Mouse (Mus musculus): ENCODE measurements around the gene Rab12. TPM values are rescaled to one million over a fixed set of nuclear protein-coding genes. Genes with fewer than 3 reads are reported as not detected.

Gene Rab12
- total RNA-seq, 2 experiments from 2014 or later = 108 to 127 TPM

DNA sequence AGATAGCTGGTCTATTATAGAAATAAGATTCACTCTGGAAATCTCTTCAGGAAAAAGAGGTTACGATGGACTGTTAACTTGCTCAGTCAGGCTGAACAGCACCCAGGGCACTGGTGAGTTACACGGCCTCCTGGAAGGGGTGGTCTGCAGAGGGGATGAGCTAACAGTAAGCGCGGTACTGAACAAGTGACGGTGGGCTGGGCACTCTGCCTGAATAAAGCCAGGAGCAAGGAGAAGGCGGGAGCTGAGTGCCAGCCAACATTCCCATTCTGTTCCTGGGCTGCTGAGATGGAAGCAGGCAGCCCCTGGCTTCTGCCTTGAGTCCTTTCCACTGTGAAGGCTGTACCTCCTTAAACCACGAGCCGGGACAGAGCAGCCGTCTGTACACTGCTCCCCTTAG, 16.1 kb downstream of the Rab12 start:
- no peak for DNase-seq (ENCODE audit: low spot score in 2 of 2)

DNA sequence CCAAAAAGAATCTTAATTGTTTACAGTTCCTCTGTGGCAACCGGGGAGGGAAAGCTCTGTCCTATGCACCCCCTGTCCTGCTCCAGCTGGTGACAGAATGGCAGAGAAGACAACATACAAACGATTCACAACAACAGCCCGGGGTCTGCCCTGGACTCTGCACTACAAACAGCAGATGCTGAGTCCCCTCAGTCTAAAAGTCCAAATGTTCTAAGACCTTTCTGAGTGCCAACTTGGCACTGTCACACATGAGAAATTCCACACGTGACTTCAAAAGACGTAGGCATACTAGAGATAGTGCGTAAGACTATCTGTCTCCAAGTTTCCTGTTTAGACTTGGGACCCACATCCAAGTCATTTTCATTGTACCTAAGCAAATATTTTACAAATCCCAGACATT, 16.7 kb downstream of the Rab12 start:
- DNase-seq (ENCODE audit: low spot score in 2 of 2) = no peak

DNA sequence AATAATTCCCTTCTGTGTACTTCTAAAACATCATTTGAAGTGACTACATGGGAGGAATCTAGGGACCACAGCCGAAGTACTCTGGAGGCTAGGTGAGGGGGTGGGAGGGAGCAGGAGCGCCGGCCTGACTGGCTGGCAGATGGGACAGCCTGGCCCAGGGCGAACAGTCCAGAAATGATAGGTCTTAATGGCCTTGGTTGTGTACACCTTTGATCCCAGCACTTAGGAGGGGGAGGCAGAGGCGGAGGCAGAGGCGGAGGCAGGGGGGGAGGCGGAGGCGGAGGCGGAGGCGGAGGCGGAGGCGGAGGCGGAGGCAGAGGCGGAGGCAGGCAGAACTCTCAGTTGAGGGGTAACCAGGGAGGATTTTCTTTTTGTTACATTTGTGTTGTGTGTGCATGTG, 20.9 kb downstream of the Rab12 start:
- DNase-seq (ENCODE audit: low spot score in 2 of 2) = no peak

DNA sequence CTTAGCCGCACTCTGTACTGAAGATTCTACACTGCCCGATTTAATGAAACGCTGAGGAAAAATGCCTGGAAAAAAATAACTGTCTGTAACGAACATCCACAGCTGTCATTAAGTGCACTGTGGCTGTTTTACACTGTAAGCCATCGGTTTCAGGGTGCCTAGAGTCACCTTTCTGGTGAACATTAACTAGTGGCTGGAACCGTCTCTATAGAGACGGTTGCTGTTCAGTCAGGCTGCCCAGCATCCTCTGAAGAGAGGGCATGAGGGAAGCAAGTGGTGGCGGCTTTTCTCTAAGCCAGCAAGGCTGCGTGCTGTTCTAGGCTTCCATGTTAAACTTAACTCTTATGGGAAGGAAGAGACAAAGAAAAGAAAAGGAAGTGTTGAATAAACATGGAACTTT, 22.9 kb downstream of the Rab12 start:
- no peak for DNase-seq (ENCODE audit: low spot score in 2 of 2)

DNA sequence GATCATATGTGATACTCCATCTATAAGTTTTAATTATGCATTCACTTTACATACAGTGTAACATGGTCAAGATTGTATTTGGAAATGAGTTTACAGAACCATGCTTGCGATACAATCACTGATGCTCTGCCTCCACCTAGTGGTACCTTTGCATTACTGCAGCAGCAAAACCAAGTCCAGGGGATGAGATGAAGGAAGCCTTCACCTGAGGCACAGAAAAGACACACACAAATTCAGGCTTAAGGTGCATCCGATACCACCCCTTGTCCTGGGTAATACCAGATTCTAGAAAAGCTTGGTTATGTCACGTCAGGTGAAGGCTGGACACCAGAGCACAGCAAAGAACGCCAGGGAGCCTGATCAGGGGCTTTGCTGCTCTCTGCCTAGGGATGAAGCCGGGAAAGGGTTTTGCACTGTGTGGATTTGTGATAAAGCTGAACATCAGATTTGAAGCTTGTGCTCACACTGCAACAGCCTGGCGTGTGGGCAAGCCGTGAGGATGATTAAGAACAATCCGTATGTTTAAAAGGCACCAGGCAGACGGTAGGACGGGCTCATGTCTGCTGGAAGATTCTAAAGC, 29.4 kb downstream of the Rab12 start:
- DNase-seq (ENCODE audit: low spot score in 2 of 2) = no peak

DNA sequence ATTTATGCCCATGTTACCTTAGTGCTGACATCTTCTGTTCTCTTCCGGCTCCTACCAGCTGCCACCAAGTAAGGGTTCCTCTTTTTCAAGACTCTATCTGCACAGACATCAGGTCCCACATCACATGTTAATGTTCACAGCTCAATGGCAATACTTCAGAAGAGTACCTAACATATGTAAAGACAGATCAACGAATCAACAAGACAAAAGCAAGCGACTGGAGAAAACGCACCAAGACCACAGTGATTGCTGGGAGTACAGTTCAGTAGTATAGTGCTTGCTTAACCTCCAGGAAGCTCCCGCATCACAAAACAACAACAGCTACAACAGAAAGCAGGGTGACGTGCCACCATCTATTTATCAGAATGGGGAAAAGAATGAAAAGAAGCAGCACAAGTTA, 33.0 kb downstream of the Rab12 start:
- no peak for DNase-seq (ENCODE audit: low spot score in 2 of 2)

DNA sequence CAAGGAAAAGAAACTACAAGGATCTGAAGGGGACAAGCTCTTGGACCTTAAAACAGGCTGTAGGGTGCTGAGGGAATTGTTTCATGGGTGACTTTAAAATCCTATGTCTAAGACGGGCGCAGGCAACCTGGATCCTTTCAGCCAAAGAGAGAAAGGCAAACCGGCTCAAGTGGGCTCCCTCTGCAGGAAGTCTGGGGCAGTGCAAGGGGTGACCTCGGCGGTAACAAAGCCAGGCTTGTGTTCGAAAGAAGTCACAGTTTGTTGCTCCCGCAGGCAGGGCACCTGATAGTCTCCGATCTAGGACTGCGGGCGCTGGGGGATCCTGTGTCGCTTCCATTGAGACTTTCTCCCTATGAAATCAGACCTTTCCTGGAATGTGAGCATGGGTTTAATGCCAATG, 33.8 kb downstream of the Rab12 start:
- no peak for DNase-seq (ENCODE audit: low spot score in 2 of 2)

DNA sequence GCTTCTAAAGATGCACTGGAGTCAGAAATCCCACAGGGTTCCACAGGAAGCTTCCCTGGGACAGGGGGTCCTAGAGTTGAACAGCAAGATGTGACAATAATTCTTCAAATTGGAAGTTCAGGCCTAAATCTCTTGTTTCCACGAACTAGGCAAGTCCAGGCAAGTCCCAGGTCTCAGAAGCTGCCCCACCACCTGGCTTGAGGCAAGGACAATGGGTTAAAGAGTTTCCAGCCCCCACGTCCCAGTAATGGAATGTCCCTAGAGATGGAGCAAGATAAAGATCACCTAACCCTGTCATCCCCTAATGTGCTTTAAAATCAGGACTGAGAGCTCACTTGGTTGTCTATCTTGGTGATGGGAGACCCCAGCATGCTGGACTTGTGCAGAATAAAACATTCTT, 34.6 kb downstream of the Rab12 start:
- no peak for DNase-seq (ENCODE audit: low spot score in 2 of 2)

DNA sequence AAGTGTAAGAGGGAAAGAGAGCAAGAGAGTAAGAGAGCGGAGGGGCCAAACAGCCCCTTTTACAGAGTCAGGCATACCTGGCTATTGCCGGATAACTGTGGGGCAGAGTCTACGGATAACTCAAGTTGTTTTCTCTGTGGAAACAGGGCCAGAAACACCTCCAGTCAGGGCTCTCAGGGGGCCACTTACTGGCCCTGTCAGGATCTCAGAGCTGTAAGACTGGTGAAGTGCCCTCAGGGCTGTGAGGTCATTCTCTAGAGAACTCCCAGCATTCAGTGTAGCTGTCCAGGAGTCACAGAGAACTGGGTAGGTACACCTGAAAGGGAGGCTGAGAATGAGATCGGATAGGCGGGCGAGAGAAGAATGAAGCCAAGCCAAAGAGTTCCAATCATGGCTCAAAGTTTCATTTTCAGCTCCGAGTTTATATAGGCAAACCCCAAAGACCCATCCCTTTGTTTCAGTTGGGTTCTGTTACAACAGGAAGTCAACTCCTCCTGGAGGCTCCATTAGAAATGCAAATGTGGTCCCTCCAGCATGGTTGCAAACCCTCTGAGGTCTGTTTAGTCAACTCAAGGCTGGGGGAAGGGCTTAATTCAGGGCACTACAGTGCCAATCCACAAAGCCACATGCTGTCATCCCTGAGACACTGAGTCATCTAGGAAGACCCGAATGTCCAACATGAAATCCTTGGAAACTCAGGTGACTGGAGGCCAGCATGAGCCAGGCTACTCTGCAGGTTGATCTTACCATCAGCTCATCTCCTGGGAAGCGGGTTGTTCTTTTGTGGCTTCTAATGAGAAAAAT, 35.7 kb downstream of the Rab12 start:
- DNase-seq (ENCODE audit: low spot score in 2 of 2) = no peak

DNA sequence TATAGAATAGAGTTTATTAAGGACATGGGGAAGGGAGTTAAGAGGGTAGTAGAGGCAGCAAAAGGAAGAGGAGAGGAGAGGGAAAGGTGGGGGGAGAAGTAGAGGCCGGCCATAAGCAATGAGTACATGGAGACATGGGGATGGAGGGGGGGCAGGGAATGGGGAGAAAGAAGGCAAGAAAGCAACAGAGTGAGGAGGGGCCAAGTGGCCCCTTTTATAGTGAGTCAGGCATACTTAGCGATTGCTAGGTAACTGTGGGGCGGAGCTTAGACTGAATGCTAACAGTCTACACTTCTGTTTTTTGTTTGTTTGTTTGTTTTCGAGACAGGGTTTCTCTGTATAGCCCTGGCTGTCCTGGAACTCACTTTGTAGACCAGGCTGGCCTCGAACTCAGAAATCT, 38.2 kb downstream of the Rab12 start:
- DNase-seq (ENCODE audit: low spot score in 2 of 2) = no peak

DNA sequence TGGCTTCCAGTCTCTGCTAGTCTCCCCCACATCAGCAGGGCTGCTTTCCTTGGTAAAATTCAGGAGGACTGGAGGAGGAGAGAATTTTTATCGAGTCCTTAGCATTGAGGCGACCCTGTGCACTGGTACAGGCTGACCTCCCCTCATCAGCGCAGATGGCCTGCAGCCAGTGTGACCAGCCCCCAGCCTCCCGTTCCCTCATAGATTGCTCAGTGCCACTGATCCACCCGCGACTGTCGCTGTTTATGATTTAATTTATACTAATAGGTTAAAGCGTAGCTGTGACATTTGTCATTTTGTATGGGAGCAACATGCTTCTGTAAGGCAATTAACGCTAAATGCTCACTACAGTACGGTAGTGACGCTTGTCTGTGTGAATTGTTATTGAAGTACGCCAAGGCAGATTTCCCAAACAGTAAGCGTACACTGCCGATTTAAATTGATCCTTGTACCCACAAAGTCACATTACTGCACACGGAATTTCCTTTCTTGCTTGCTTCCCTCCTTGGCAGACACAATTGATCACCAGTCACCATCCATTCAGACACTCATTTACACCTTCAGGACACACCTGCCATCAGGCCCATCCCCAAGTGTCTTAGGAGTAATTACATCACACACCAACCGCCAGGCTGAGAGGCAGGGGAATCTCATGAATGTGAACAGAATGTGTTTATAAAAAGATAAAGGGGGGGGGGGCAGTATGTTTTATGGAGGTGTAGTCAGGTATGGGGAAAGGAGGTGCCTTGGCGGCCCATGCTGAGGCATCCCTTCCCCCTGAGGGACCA, 38.8 kb downstream of the Rab12 start:
- no peak for DNase-seq (ENCODE audit: low spot score in 2 of 2)

DNA sequence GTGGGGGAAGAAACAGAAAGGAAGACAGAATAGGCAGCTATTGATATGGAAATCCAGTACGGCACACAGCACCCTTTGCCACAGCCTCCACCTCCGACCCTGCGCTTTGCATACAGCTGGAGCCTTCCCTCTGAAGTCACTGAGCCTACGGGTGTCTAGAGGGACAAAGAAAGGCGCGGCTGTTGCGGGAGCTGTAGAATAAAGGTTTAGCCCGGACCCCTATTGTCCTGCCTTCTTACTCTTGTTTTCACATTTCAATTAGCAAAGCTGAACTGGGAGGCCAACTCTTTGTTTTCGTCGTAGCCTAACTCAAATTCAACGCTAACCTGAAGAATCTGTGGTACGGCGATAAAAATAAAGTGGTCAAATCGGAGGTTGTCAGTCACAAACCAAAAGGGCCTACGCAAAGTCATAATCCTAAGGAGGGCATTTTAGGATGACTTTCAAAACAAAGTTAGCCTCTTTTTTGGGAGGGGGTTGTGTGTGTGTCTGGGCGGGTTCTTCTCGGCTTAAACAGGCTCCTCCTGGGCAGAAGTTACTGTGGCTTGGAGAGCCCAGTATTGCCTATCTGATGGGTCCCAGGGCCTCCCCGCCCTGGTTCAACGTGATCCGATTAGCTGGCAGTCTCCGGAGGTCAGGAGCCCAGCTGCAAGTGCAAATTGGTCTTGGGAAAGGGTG, 39.6 kb downstream of the Rab12 start:
- DNase-seq (ENCODE audit: low spot score in 2 of 2) = no peak

DNA sequence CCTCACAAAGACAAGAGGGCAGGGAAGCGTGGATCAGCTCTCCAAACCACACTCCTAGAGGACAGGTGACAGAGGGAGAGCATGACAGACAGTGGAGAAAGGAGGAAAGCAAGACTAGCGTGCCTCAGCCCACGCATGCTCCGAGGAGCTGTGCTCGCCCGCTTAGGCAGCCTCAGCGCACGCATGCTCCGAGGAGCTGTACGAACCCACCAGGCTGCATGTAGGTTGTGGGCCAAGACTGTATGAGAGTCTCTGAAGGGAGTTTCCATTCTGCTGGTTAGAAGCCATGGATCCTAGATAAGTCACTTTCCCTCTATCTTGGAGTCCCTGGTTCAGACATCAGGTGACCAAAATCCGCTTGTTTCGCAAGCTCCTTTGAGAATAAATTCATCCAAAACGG, 40.2 kb downstream of the Rab12 start:
- DNase-seq (ENCODE audit: low spot score in 2 of 2) = no peak

DNA sequence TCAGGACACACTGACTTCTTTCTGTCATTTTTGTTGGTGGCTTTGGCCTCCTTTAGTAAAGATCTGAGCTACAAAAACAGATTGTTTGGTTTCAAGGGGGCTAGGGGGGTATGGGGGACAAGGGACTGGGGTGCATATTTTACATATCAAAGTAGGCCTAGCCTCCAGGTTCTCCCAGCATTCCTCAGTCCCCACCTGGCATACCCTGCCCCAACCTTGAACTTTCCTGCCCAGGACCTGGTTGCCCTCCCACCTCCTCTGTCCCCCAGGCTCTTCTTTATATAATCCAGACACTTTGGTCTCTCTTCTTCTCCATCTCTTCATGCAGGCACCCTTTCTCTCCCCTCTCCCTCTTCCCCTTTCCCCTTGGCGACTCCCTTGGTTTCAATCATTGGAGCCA, 46.3 kb downstream of the Rab12 start:
- no peak for DNase-seq (ENCODE audit: low spot score in 2 of 2)

DNA sequence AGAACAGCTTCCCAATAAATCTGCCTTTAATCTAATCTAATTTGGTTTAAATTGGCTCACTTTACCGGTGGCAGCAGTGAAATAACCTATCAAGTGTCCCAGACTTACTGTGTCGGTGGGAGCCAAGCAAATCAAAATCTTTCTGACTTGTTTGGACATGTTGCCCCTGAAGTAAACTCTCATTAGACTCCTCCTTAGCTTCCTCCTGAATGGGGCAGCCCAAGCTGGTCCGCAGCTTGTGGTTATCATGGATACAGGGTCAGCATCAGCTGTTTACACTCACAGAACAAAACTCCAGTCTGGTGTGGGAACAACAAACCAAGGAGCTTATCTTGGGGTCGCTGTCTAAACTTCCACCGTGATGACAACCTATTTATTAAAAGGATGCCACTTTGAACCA, 47.8 kb downstream of the Rab12 start:
- DNase-seq (ENCODE audit: low spot score in 2 of 2) = no peak

DNA sequence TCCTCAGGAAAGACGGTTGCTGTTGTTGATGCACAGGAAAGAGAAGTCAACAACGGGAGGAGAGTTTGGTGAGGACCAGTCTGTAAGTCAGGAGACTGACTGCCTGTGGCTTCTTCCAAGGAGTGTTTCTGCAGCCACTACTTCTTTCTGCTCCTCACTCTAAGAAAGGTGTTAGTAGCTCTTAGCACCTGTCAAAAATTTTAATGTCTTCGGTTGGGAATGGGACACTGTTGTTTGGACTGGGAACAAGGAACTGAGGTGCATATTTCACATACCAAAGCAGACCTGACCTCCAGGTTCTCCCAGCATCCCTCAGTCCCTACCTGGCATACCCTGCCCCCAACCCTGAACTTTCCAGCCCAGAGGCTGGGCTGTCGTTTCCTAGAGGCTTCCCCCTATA, 48.3 kb downstream of the Rab12 start:
- DNase-seq (ENCODE audit: low spot score in 2 of 2) = no peak

DNA sequence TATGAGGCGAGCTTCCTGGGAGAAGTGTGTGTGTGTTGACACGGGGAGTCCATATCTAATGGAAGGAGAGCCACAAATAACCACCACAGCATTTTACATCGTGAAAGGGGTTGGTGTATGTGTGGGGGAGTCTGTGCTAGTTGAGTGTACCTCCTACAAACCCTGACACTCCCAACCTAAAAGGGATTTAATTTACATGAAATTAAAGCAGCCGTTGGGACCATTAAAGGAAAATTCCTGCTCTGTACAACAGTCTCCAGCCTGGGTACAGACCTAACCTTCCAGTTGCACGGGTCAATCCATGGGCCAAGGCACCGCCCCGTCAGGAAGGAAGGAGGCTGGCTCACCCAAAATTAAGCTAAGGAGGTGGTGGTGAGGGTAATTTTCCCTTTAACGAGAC, 49.5 kb downstream of the Rab12 start:
- no peak for DNase-seq (ENCODE audit: low spot score in 2 of 2)

DNA sequence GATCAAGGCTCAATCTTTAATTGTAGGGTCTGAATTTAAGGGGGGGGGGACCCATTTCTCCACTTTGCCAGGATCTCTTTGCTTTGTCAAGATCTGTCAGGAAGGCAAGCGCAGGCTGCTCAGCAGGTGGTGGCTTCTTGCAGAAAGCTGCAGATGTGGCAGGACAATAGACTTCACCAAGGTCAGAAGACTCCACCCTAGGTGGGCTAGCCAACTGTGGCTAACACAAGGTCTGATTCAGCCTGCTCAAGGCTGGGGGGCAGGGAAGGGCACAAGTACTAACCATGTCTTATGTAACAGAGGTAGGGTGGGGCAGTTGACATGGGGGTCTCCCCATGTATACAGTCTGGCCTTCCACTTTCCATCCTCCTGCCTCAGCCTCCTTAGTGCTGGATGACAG, 62.3 kb downstream of the Rab12 start:
- DNase-seq (ENCODE audit: low spot score in 2 of 2) = no peak

DNA sequence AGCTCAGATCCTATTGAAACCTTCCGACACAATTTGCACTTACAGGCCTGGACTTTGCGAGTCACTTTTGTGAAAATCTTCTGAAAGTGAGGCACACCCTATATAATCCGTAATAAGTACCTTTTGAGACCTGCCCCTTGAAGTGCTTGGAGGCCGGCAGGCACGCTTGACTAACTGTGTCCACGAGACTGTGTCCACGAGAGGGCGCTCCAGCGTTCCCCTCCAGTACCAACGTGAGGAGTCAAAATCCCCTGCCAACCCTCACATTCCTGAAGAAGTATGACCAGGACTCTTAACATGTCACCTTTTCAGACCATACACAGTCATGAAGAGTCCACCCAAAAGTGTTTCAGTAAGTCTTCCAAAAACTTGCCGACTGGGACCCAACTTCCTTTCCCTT, 68.4 kb downstream of the Rab12 start:
- peak; percentile 65 to 78 for DNase-seq (ENCODE audit: low spot score in 2 of 2)

DNA sequence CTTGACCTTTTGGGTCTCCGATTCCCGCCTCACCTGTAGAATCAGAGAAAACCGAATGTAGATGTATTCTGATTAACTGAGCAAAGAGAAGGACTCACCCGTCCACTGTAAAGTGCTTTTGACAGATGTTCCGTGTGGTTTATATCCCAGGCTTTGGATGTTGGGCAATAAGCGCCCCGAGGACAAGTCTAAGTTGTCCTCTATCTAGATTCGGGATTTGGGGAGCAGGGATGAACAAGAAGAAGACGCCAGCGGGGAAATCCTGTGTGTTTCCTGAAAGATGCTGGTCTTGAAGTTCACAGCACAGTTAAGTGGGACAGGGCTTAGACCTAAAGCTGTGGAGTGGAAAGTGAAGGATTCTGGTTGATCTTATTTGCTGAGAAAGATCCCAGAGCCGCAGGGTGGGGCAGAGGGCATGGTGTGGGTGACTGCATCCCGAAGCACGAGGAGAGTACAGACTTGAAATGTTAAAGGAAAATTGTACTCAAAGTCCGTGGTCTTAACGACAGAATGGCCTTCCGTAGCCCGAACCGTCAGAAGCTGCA, 68.9 kb downstream of the Rab12 start:
- DNase-seq (ENCODE audit: low spot score in 2 of 2) = no peak

All from adrenal gland, postnatal 4 days (tissue).